Mouse (Mus musculus) CH12.LX (cell line): ENCODE data around the gene Nlrp10.

ENCODE experiments used
- CHD2 ChIP-seq: IDR thresholded peaks from 2 replicates; pipeline ENCODE4 v1.6.1; 2011; ENCODE audit warnings: low read length, improper control_type of control experiment
- CTCF ChIP-seq, 2 experiments: IDR thresholded peaks in 1 of 2; conservative IDR thresholded peaks in 1 of 2; 2 replicates each; pipeline ENCODE4 v1.5.1; 2011 to 2012; ENCODE audit warnings: low read depth in 2 of 2, low read length in 2 of 2, improper control_type of control experiment in 1 of 2, inconsistent platforms in 1 of 2, mild to moderate bottlenecking in 1 of 2, moderate library complexity in 1 of 2
- E2F4 ChIP-seq: IDR thresholded peaks from 2 replicates; pipeline ENCODE4 v1.6.1; 2011; ENCODE audit warnings: low read depth, low read length, improper control_type of control experiment; ENCODE audit not compliant: insufficient replicate concordance
- EP300 ChIP-seq: IDR thresholded peaks from 2 replicates; pipeline ENCODE4 v1.6.1; 2011; ENCODE audit warnings: low read length, improper control_type of control experiment
- HCFC1 ChIP-seq: IDR thresholded peaks from 2 replicates; pipeline ENCODE4 v1.6.1; 2012; ENCODE audit warnings: low read depth, mild to moderate bottlenecking, inconsistent platforms, low read length, improper control_type of control experiment
- MEF2A ChIP-seq: IDR thresholded peaks from 2 replicates; pipeline ENCODE4 v1.6.1; 2014; ENCODE audit warnings: low read depth, mild to moderate bottlenecking, inconsistent platforms, low read length, improper control_type of control experiment, borderline replicate concordance
- NELFE ChIP-seq: IDR thresholded peaks from 2 replicates; pipeline ENCODE4 v1.6.1; 2011; ENCODE audit warnings: low read depth, low read length, improper control_type of control experiment
- NRF1 ChIP-seq: IDR thresholded peaks from 2 replicates; pipeline ENCODE4 v1.6.1; 2014; ENCODE audit warnings: low read depth, mild to moderate bottlenecking, inconsistent platforms, low read length, improper control_type of control experiment, moderate library complexity
- POLR2A ChIP-seq: IDR thresholded peaks from 2 replicates; pipeline ENCODE4 v1.6.1; 2011; ENCODE audit warnings: low read depth, mild to moderate bottlenecking, improper control_type of control experiment, low read length
- POLR2AphosphoS2 ChIP-seq: IDR thresholded peaks from 2 replicates; pipeline ENCODE4 v1.6.1; 2011; ENCODE audit warnings: low read depth, low read length, improper control_type of control experiment
- RCOR1 ChIP-seq: conservative IDR thresholded peaks from 2 replicates; pipeline ENCODE4 v1.6.1; 2012; ENCODE audit warnings: low read depth, mild to moderate bottlenecking, inconsistent platforms, low read length, improper control_type of control experiment
- ZC3H11A ChIP-seq: IDR thresholded peaks from 2 replicates; pipeline ENCODE4 v1.6.1; 2012; ENCODE audit warnings: low read depth, mild to moderate bottlenecking, inconsistent platforms, low read length, improper control_type of control experiment
- ZNF384 ChIP-seq: IDR thresholded peaks from 2 replicates; pipeline ENCODE4 v1.6.1; 2012; ENCODE audit warnings: low read depth, low read length, improper control_type of control experiment, inconsistent platforms

DNA sequence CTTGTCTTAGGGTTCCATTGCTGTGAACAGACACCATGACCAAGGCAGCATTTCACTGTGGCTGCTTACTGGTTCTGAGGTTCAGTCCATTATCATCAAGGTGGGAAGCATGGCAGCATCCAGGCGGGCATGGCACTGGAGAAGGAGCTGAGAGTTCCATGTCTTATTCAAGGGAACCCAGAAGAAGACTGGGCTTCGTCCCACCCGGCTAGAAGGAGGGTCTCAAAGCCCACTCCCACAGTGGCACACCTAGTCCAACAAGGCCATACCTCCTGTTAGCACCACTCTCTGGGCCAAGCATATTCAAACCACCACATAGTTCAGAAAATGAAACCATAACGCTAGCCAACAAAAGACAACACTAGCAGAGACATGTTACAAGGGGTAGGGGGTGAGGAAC, 6.6 kb upstream of the Nlrp10 start:
- TF ChIP-seq POLR2A (no peak), POLR2AphosphoS2 (no peak), MEF2A (no peak), NRF1 (no peak), CTCF (conservative IDR thresholded peaks at IDR 0.05 in 1 of 2, IDR thresholded peaks at IDR 0.05 in 1 of 2; ENCODE audit: low read depth in 2 of 2, low read length in 2 of 2) (no peak), CHD2 (no peak), E2F4 (no peak), ZNF384 (no peak), NELFE (no peak), HCFC1 (no peak), RCOR1 (no peak), ZC3H11A (no peak), EP300 (no peak)
